In genomic region chrX:20797681-20798080, GRCm38 (mm10) we compare ENCODE assay signal across 8 mouse cellular contexts. TPM values are rescaled to one million over a fixed set of nuclear protein-coding genes. Genes with fewer than 3 reads are reported as not detected.
DNase-seq lines count a peak whose midpoint lies in the region; ATAC-seq and TF ChIP-seq lines count a peak whose summit lies in the region.

Gene Araf (plus strand): TSS chrX:20797814.

- intact Hi-C loops in gastrocnemius, postnatal 36 days (cut with DNase I): no loop called here

- no peaks in the 10 kb centered on the region for H3K36me3 ChIP-seq in spleen, adult 2 months (ENCODE audit: control insufficient read depth, insufficient read depth, low read length)
- no peaks in the 10 kb centered on the region for H3K36me3 ChIP-seq in intestine, embryonic 14.5 days (ENCODE audit: control insufficient read depth, insufficient read depth, low read length)
- no peaks in the 10 kb centered on the region for H3K36me3 ChIP-seq in stomach, embryonic 15.5 days

- peak within 1 kb of the TSS; percentile 78 for H3K27ac ChIP-seq in spleen, adult 2 months (ENCODE audit: insufficient read depth, low read length)
- no peak within 1 kb of the TSS for H3K27ac ChIP-seq in brown adipose tissue, adult 24 weeks (replicated peaks; ENCODE audit: low read depth, low read length)
- peak within 1 kb of the TSS; percentile 90 for H3K27ac ChIP-seq in intestine, embryonic 14.5 days (ENCODE audit: low read depth)
- H3K27ac ChIP-seq in stomach, embryonic 15.5 days: peak within 1 kb of the TSS; percentile 86

- H3K4me3 ChIP-seq in spleen, adult 2 months (ENCODE audit: extremely low read depth, insufficient read depth, insufficient read length): peak within 1 kb of the TSS; percentile 62; the same call in 1 of the 2 replicates
- H3K4me3 ChIP-seq in brown adipose tissue, adult 24 weeks (ENCODE audit: insufficient read depth, low read depth, low read length): peak within 1 kb of the TSS; percentile 54
- H3K4me3 ChIP-seq in intestine, embryonic 14.5 days (ENCODE audit: low read depth, low read length): peak within 1 kb of the TSS; percentile 40
- peak within 1 kb of the TSS; percentile 44 for H3K4me3 ChIP-seq in stomach, embryonic 15.5 days (replicated peaks)

- ATAC-seq in intestine, embryonic 14.5 days (replicated peaks; ENCODE audit: low FRiP score, low TSS enrichment, low read depth): peak; percentile 72
- ATAC-seq in stomach, embryonic 15.5 days (ENCODE audit: insufficient read depth, low FRiP score, low read depth): peak; percentile 40; the same call in 1 of the 2 replicates

- no peak for DNase-seq in spleen, adult 2 months (ENCODE audit: low read depth in 1 of 2, low spot score in 2 of 2)
- no peak for DNase-seq in spleen, postnatal 4 days (ENCODE audit: low spot score in 2 of 2)
- DNase-seq in gastrocnemius, postnatal 36 days: no peak
- no peak for DNase-seq in intestine, embryonic 14.5 days (ENCODE audit: low spot score)
- peak; percentile 2 for DNase-seq in lung, postnatal 10 days
- no peak for DNase-seq in urinary bladder, adult 18-20 months (ENCODE audit: low spot score in 2 of 2)

- WGBS in spleen, adult 2 months: 21% methylated on average over 5 of the region's 7 CpGs
- WGBS in intestine, embryonic 14.5 days: 12% methylated on average over 5 of the region's 7 CpGs
- 23% methylated on average over 4 of the region's 7 CpGs for WGBS in stomach, embryonic 15.5 days

- peak within 1 kb of the TSS; percentile 63 for H3K9ac ChIP-seq in intestine, embryonic 14.5 days (ENCODE audit: low read length)
- 0 out of 2 replicates have a peak within 1 kb of the TSS, but pooled peaks have one; percentile 32 for H3K9ac ChIP-seq in stomach, embryonic 15.5 days

- no peaks in the 10 kb centered on the region for H3K9me3 ChIP-seq in intestine, embryonic 14.5 days (ENCODE audit: control insufficient read depth, low read length)
- H3K9me3 ChIP-seq in stomach, embryonic 15.5 days: no peaks in the 10 kb centered on the region

- no peak for TF ChIP-seq POLR2A in spleen, adult 2 months (IDR thresholded peaks at IDR 0.05; ENCODE audit: low read depth, low read length)

- H3K4me2 ChIP-seq in intestine, embryonic 14.5 days (ENCODE audit: low read length): peak within 1 kb of the TSS; percentile 51
- H3K4me2 ChIP-seq in stomach, embryonic 15.5 days: peak within 1 kb of the TSS; percentile 50

- no peak for TF ChIP-seq CTCF in spleen, adult 2 months (IDR thresholded peaks at IDR 0.05; ENCODE audit: extremely low read depth, insufficient read depth, insufficient read length, insufficient replicate concordance)

- H3K4me1 ChIP-seq in spleen, adult 2 months (ENCODE audit: control insufficient read depth, insufficient read depth, insufficient read length): no peaks in the 10 kb centered on the region; the same call in 1 of the 2 replicates
- no peaks in the 10 kb centered on the region for H3K4me1 ChIP-seq in brown adipose tissue, adult 24 weeks (ENCODE audit: control insufficient read depth, insufficient read depth, insufficient read length, low read length)
- H3K4me1 ChIP-seq in intestine, embryonic 14.5 days (replicated peaks; ENCODE audit: control insufficient read depth, insufficient read depth, low read length): no peaks in the 10 kb centered on the region
- no peaks in the 10 kb centered on the region for H3K4me1 ChIP-seq in stomach, embryonic 15.5 days

- H3K27me3 ChIP-seq in spleen, adult 2 months (ENCODE audit: control insufficient read depth, insufficient read depth, low read length): no peaks in the 10 kb centered on the region
- no peaks in the 10 kb centered on the region for H3K27me3 ChIP-seq in intestine, embryonic 14.5 days (replicated peaks; ENCODE audit: control insufficient read depth, insufficient read depth, low read length)
- no peaks in the 10 kb centered on the region for H3K27me3 ChIP-seq in stomach, embryonic 15.5 days (replicated peaks)

RNA-seq across cellular contexts. Expression of gene Araf, which starts in this region (rescaled TPM):
- 143 and 164 TPM in 2 replicates for polyA plus RNA-seq in spleen, adult 2 months (2012; rRNA removed)
- polyA plus RNA-seq in brown adipose tissue, adult 24 weeks (2012; ENCODE audit: insufficient read depth, insufficient read length, missing spikeins): 46.6 and 49.7 TPM in 2 replicates
- total RNA-seq in gastrocnemius, postnatal 36 days (2021): 10 to 100 TPM; 73.3 to 90.0 TPM
- polyA plus RNA-seq in intestine, embryonic 14.5 days (2014; fragmentation: Nextera tagmentation; extraction: Ambion mirVana): 95.7 and 110 TPM in 2 replicates
- 98.8 and 116 TPM in 2 replicates for polyA plus RNA-seq in stomach, embryonic 15.5 days (2015; fragmentation: Nextera tagmentation; extraction: Ambion mirVana)
